Mouse (Mus musculus) olfactory bulb, adult 2 months (tissue): Measurements from ENCODE around the gene Vgf. TPM values are rescaled to one million over a fixed set of nuclear protein-coding genes. Genes with fewer than 3 reads are reported as not detected.
A peak's percentile ranks its signal among the peaks of the same experiment; 100 is the strongest.

Experiments used
- H3K27ac ChIP-seq: fragments of 200-500 bp; 2 replicates; pipeline ENCODE4 v1.5.1; 2012; ENCODE audit warnings: low read depth, low read length; ENCODE audit not compliant: insufficient read depth
- H3K4me1 ChIP-seq: fragments of 200-500 bp; 2 replicates; pipeline ENCODE4 v1.6.1; 2012; ENCODE audit warnings: low read length; ENCODE audit not compliant: control insufficient read depth, insufficient read depth
- H3K4me3 ChIP-seq: fragments of 200-500 bp; 2 replicates; pipeline ENCODE4 v1.5.1; 2012; ENCODE audit warnings: mild to moderate bottlenecking, low read depth, low read length, moderate library complexity; ENCODE audit not compliant: insufficient read depth
- CTCF ChIP-seq: fragments of 200-500 bp; IDR thresholded peaks from 2 replicates; pipeline ENCODE4 v1.5.1; 2012; ENCODE audit warnings: low read depth, mild to moderate bottlenecking, low read length, moderate library complexity; ENCODE audit not compliant: insufficient read depth
- POLR2A ChIP-seq: fragments of 200-500 bp; IDR thresholded peaks from 2 replicates; pipeline ENCODE4 v1.6.1; 2012; ENCODE audit warnings: mild to moderate bottlenecking, low read depth, low read length, moderate library complexity; ENCODE audit not compliant: insufficient read depth
- WGBS: fragments of 180-500 bp; shearing (Covaris S2); methylation state at CpG from one replicate; pipeline ENCODE4 v1.1.7; 2018; 5-methylcytosine and 5-hydroxymethylcytosine counted together
- polyA plus RNA-seq: library from polyadenylated mRNA; stranded (reverse); fragments of >200 nt; gene quantifications from 2 replicates; pipeline ENCODE4 v1.2.4, GENCODE M21; 2012; ENCODE audit warnings: low replicate concordance; ENCODE audit not compliant: missing spikeins, insufficient read depth, insufficient read length

Vgf gene
- polyA plus RNA-seq, 1 experiment = not detected

GRCm38 (mm10) chr5:137028561-137029272 lies 2.5 kb downstream of the Vgf start:
- Histone ChIP-seq H3K4me3 (peak overlapping the region; percentile 71), H3K27ac (no peak overlapping the region), H3K4me1 (peaks cover 30% of the 10 kb centered on the region)
- 2% methylated on average over 28 of the region's 29 CpGs for WGBS
- TF ChIP-seq CTCF (no peak), POLR2A (no peak)

- peak overlapping the region; percentile 71 for H3K4me3 ChIP-seq
- WGBS = 2% methylated on average over 8 of the region's 8 CpGs
- TF ChIP-seq CTCF = no peak
- TF ChIP-seq POLR2A = no peak
- 0 out of 2 replicates have a peak overlapping the region, but pooled peaks have one; percentile 12 for H3K27ac ChIP-seq
- peaks cover 30% of the 10 kb centered on the region for H3K4me1 ChIP-seq
These were observed 3.0 kb downstream of the Vgf start for GRCm38 (mm10) chr5:137029273-137029585.

- H3K4me1 ChIP-seq = peaks cover 30% of the 10 kb centered on the region
- TF ChIP-seq CTCF = no peak
- TF ChIP-seq POLR2A = peak; percentile 97
- WGBS = under 1% methylated on average over 52 of the region's 52 CpGs
- peak overlapping the region; percentile 49; the same call in 1 of the 2 replicates for H3K27ac ChIP-seq
- peak overlapping the region; percentile 71 for H3K4me3 ChIP-seq
These were observed 3.6 kb downstream of the Vgf start for GRCm38 (mm10) chr5:137029643-137030415.

- Histone ChIP-seq H3K4me3 (peak overlapping the region; percentile 71), H3K27ac (peak overlapping the region; percentile 49; the same call in 1 of the 2 replicates), H3K4me1 (peaks cover 31% of the 10 kb centered on the region)
- WGBS = 4% methylated on average over 22 of the region's 22 CpGs
- TF ChIP-seq POLR2A = no peak
- no peak for TF ChIP-seq CTCF
These were observed 4.2 kb downstream of the Vgf start for GRCm38 (mm10) chr5:137030416-137030810.

- H3K4me1 ChIP-seq = peaks cover 41% of the 10 kb centered on the region
- peak overlapping the region; percentile 71 for H3K4me3 ChIP-seq
- H3K27ac ChIP-seq = peak overlapping the region; percentile 37; the same call in 1 of the 2 replicates
- under 1% methylated on average over 78 of the region's 78 CpGs for WGBS
- TF ChIP-seq CTCF (no peak), POLR2A (no peak)
These were observed 5.2 kb downstream of the Vgf start for GRCm38 (mm10) chr5:137031076-137032032.

- TF ChIP-seq POLR2A (no peak), CTCF (no peak)
- WGBS = 1% methylated on average over 33 of the region's 33 CpGs
- H3K4me3 ChIP-seq = peak overlapping the region; percentile 71
- H3K27ac ChIP-seq = peak overlapping the region; percentile 37; the same call in 1 of the 2 replicates
- peaks cover 43% of the 10 kb centered on the region for H3K4me1 ChIP-seq
These were observed 5.8 kb downstream of the Vgf start for GRCm38 (mm10) chr5:137032033-137032421.

- under 1% methylated on average over 48 of the region's 49 CpGs for WGBS
- TF ChIP-seq CTCF (no peak), POLR2A (peak; percentile 24; the same call in 1 of the 2 replicates)
- Histone ChIP-seq H3K27ac (no peak overlapping the region), H3K4me1 (peaks cover 47% of the 10 kb centered on the region), H3K4me3 (peak overlapping the region; percentile 71)
These were observed 6.5 kb downstream of the Vgf start for GRCm38 (mm10) chr5:137032641-137033074.

GRCm38 (mm10) chr5:137036211-137036610 lies 10.0 kb downstream of the Vgf start:
- Histone ChIP-seq H3K4me3 (no peak overlapping the region), H3K27ac (peak overlapping the region; percentile 67), H3K4me1 (peaks cover 31% of the 10 kb centered on the region)
- TF ChIP-seq POLR2A = no peak
- TF ChIP-seq CTCF = no peak
- 50% methylated on average over 13 of the region's 13 CpGs for WGBS
